Mouse (Mus musculus): ENCODE data around the gene Sacs. TPM values are rescaled to one million over a fixed set of nuclear protein-coding genes. Genes with fewer than 3 reads are reported as not detected.

Sacs gene
- polyA plus RNA-seq (2014; fragmentation: Illumina TruSeq; extraction: RNeasy Lipid Tissue Mini Kit (QIAGEN cat#74804); ENCODE audit: low replicate concordance): 2.2 TPM

GRCm38 (mm10) chr14:61137994-61138726 lies at the start of gene Sacs:
Gene Sacs, plus strand, starts transcription at chr14:61138457.

GRCm38 (mm10) chr14:61258352-61258751 lies 120.1 kb downstream of the Sacs start, which contains the start of gene Sgcg:
Gene Sgcg, minus strand, starts transcription at chr14:61258490.

Other genes starting within 250 kb of the Sacs start
- 5.9 TPM for gene Tnfrsf19, start 92.0 kb upstream of the Sacs start, polyA plus RNA-seq (2014; fragmentation: Illumina TruSeq; extraction: RNeasy Lipid Tissue Mini Kit (QIAGEN cat#74804); ENCODE audit: low replicate concordance)
- not detected for gene Sgcg, start 120.0 kb downstream of the Sacs start, polyA plus RNA-seq (2014; fragmentation: Illumina TruSeq; extraction: RNeasy Lipid Tissue Mini Kit (QIAGEN cat#74804); ENCODE audit: low replicate concordance)
- 2.1 TPM for gene Arl11, start 171.3 kb downstream of the Sacs start, polyA plus RNA-seq (2014; fragmentation: Illumina TruSeq; extraction: RNeasy Lipid Tissue Mini Kit (QIAGEN cat#74804); ENCODE audit: low replicate concordance)
- gene Ebpl, start 222.0 kb downstream of the Sacs start, polyA plus RNA-seq (2014; fragmentation: Illumina TruSeq; extraction: RNeasy Lipid Tissue Mini Kit (QIAGEN cat#74804); ENCODE audit: low replicate concordance): 3.6 TPM